Mouse (Mus musculus) G1E (cell line): Measurements from ENCODE around the gene Rnf20. TPM values are rescaled to one million over a fixed set of nuclear protein-coding genes. Genes with fewer than 3 reads are reported as not detected.
A peak's percentile ranks its signal among the peaks of the same experiment; 100 is the strongest.

ENCODE experiments used
- ATAC-seq: 2 replicates; pipeline ENCODE4 v1.8.0; 2016; ENCODE audit warnings: mild to moderate bottlenecking; ENCODE audit not compliant: insufficient number of reproducible peaks, poor library complexity, low FRiP score, severe bottlenecking; ENCODE audit errors: extremely low read depth
- DNase-seq: peaks from one replicate; pipeline ENCODE4 v3.0.0; 2012; ENCODE audit warnings: low spot score
- H3K27me3 ChIP-seq: 2 replicates; pipeline ENCODE4 v1.6.1; 2012; ENCODE audit warnings: mild to moderate bottlenecking, low read length, inconsistent platforms; ENCODE audit not compliant: insufficient read depth
- H3K36me3 ChIP-seq: replicated peaks from 2 replicates; pipeline ENCODE3; 2012; ENCODE audit warnings: mild to moderate bottlenecking, inconsistent platforms
- H3K4me1 ChIP-seq: 2 replicates; pipeline ENCODE4 v1.6.1; 2012; ENCODE audit warnings: low read depth, low read length, inconsistent platforms, mixed read lengths; ENCODE audit not compliant: insufficient read depth
- H3K4me3 ChIP-seq: 2 replicates; pipeline ENCODE4 v1.5.1; 2012; ENCODE audit warnings: low read depth, mild to moderate bottlenecking, inconsistent platforms, low read length, moderate library complexity, mixed read lengths
- H3K9me3 ChIP-seq: replicated peaks from 2 replicates; pipeline ENCODE4 v1.6.1; 2012; ENCODE audit warnings: inconsistent platforms
- CTCF ChIP-seq: IDR thresholded peaks from 2 replicates; pipeline ENCODE4 v1.5.1; 2012; ENCODE audit warnings: low read depth, low read length, inconsistent platforms, mixed read lengths
- GATA1 ChIP-seq: IDR thresholded peaks from 2 replicates; pipeline ENCODE4 v1.6.1; 2012; ENCODE audit warnings: borderline replicate concordance, low read length, inconsistent platforms, mixed read lengths
- GATA2 ChIP-seq: IDR thresholded peaks from 2 replicates; pipeline ENCODE4 v1.6.1; 2012; ENCODE audit warnings: low read depth, low read length, inconsistent platforms, borderline replicate concordance
- POLR2AphosphoS5 ChIP-seq: IDR thresholded peaks from 2 replicates; pipeline ENCODE4 v1.6.1; 2012; ENCODE audit warnings: low read depth, low read length, inconsistent platforms; ENCODE audit not compliant: insufficient replicate concordance
- TAL1 ChIP-seq: conservative IDR thresholded peaks from 2 replicates; pipeline ENCODE4 v1.6.1; 2012; ENCODE audit warnings: low read depth, low read length, inconsistent platforms, mixed read lengths
- polyA plus RNA-seq: library from polyadenylated mRNA; stranded (reverse); fragments of >175 nt; gene quantifications from 2 replicates; pipeline ENCODE4 v1.2.3, GENCODE M21; 2012
- total RNA-seq, 2 experiments: library from RNA; stranded (forward) in 1 of 2; stranded (reverse) in 1 of 2; fragments of 200-1000 nt in 1 of 2; fragments of >200 nt in 1 of 2; fragmentation: Nextera tagmentation in 1 of 2; gene quantifications; 2 replicates each; pipeline ENCODE4 v1.2.3; 2014 to 2017

Gene Rnf20
- total and polyA plus RNA-seq, 3 experiments: 33.6 to 123 (median 95.7) TPM

DNA sequence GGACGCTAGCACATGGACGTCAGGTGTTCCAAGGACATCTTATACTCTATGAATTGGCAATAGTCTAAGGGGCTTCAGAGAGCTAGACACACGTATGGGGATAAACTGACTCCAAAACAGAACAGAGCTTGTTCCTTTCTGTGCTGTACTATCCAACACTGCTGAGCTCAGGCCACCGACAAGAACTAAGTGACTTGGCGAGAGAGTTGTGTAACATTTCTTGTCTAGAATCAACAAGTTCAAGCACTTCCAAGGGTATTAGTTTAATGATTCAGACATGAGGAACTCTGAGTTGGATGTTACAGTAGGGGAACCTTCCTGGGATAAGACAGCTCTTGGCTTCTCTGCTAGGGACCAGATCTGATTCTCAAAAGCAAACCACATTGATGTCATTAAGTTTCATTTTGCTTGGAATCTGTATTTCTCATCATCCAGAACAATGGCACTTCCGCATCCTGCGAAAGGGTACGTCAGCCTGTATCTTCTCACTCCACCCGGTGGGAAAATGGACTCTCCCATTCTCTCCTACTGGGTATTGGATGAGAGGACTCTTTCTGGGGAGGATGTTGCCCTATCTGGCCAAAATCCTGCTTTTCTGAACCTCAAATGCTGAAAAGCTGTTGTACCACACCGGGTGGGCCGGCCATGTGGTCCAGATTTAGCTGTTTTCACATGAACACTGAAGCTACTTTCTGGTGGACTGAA, 48.5 kb downstream of the Rnf20 start:
- Histone ChIP-seq H3K4me1 (no peaks in the 10 kb centered on the region), H3K36me3 (no peaks in the 10 kb centered on the region)
- ATAC-seq: no peak

GRCm38 (mm10) chr4:49681812-49682211, 50.0 kb downstream of the Rnf20 start, which contains the start of gene Ppp3r2:
Gene Ppp3r2 (minus strand): TSS chr4:49682024.
- Histone ChIP-seq H3K9me3 (no peaks in the 10 kb centered on the region), H3K27me3 (peaks cover 4% of the 10 kb centered on the region; the same call in 1 of the 2 replicates), H3K4me1 (no peaks in the 10 kb centered on the region), H3K4me3 (no peak within 1 kb of the TSS), H3K36me3 (no peaks in the 10 kb centered on the region)
- no peak for TF ChIP-seq TAL1
- no peak for TF ChIP-seq POLR2AphosphoS5
- no peak for TF ChIP-seq GATA2
- TF ChIP-seq CTCF: no peak
- no peak for TF ChIP-seq GATA1
- DNase-seq (no peak), ATAC-seq (no peak)

More for the DNA sequence above, 48.5 kb downstream of the Rnf20 start:
- TF ChIP-seq GATA1 (no peak), POLR2AphosphoS5 (no peak), CTCF (no peak), TAL1 (no peak), GATA2 (no peak)
- no peak for DNase-seq
- H3K9me3 ChIP-seq: no peaks in the 10 kb centered on the region
- H3K4me3 ChIP-seq: no peak overlapping the region
- peaks cover 4% of the 10 kb centered on the region; the same call in 1 of the 2 replicates for H3K27me3 ChIP-seq

DNA sequence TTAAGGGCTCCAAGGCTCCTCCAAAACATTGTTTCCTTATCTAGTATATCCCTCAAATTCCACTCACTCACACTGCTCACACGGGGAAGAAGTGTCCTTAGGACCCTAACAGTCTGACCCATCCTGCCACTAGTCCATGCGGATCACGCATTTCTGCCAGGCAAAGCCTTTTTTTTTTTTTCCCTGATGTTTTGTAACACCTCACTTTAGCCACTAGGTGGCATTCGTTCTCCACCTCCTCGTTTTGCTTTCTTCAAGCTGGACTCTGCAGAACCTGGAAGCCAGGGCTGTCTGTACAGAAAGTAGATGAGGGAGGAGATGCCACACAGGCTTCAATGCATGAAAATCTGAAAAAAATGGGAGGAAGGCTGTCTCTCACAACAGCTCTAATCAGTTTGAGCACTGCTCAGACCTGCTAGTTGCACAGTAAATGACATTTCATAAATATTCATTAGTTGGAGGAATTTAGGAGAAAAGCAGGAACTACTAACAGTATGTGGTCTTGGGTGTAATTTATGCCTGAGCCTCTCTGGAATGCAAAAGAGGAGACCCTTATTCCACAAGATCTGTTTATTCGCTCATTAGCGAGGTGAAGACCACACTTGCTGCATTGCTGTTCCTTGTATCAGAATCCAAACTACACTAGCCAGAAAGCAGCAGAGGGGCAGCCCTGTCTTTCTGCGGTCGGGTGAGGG, 56.9 kb downstream of the Rnf20 start:
- no peaks in the 10 kb centered on the region for H3K4me1 ChIP-seq
- H3K36me3 ChIP-seq: no peaks in the 10 kb centered on the region
- DNase-seq (peak; percentile 6), ATAC-seq (no peak; the same call in 1 of the 2 replicates)
- H3K4me3 ChIP-seq: no peak overlapping the region
- TF ChIP-seq POLR2AphosphoS5 (no peak), GATA2 (no peak), CTCF (peak; percentile 16; the same call in 1 of the 2 replicates), TAL1 (no peak)
- no peaks in the 10 kb centered on the region for H3K9me3 ChIP-seq
- no peaks in the 10 kb centered on the region; the same call in 1 of the 2 replicates for H3K27me3 ChIP-seq

GRCm38 (mm10) chr4:49691405-49692194, 59.8 kb downstream of the Rnf20 start:
- Histone ChIP-seq H3K9me3 (no peaks in the 10 kb centered on the region), H3K36me3 (no peaks in the 10 kb centered on the region), H3K4me1 (no peaks in the 10 kb centered on the region), H3K4me3 (no peak overlapping the region), H3K27me3 (no peaks in the 10 kb centered on the region; the same call in 1 of the 2 replicates)
- no peak for TF ChIP-seq GATA1
- TF ChIP-seq CTCF: no peak
- no peak for TF ChIP-seq TAL1
- no peak for TF ChIP-seq GATA2
- no peak for TF ChIP-seq POLR2AphosphoS5
- no peak for DNase-seq
- ATAC-seq: no peak

Other genes starting within 250 kb of the Rnf20 start
- gene Acnat2, start 223.9 kb upstream of the Rnf20 start, total RNA-seq (2014; fragmentation: Nextera tagmentation): not detected in 2 replicates
- gene Acnat2, start 223.9 kb upstream of the Rnf20 start, total RNA-seq (2017): not detected in 2 replicates
- not detected in 2 replicates for gene Acnat2, start 223.9 kb upstream of the Rnf20 start, polyA plus RNA-seq
- not detected in 2 replicates for gene Acnat1, start 158.1 kb upstream of the Rnf20 start, total RNA-seq (2014; fragmentation: Nextera tagmentation)
- 0.17 TPM in 1 of 2 replicates, not detected in the other for gene Acnat1, start 158.1 kb upstream of the Rnf20 start, total RNA-seq (2017)
- not detected in 2 replicates for gene Acnat1, start 158.1 kb upstream of the Rnf20 start, polyA plus RNA-seq
- not detected in 2 replicates for gene Baat, start 125.4 kb upstream of the Rnf20 start, total RNA-seq (2014; fragmentation: Nextera tagmentation)
- 0.12 TPM in 1 of 2 replicates, not detected in the other for gene Baat, start 125.4 kb upstream of the Rnf20 start, total RNA-seq (2017)
- gene Baat, start 125.4 kb upstream of the Rnf20 start, polyA plus RNA-seq: not detected in 2 replicates
- gene Mrpl50, start 110.9 kb upstream of the Rnf20 start, total RNA-seq (2014; fragmentation: Nextera tagmentation): 58.4 and 68.4 TPM in 2 replicates
- 45.5 and 47.7 TPM in 2 replicates for gene Mrpl50, start 110.9 kb upstream of the Rnf20 start, total RNA-seq (2017)
- 3.3 and 4.3 TPM in 2 replicates for gene Mrpl50, start 110.9 kb upstream of the Rnf20 start, polyA plus RNA-seq
- gene Zfp189, start 110.8 kb upstream of the Rnf20 start, total RNA-seq (2014; fragmentation: Nextera tagmentation): 17.0 and 17.5 TPM in 2 replicates
- 6.9 and 8.4 TPM in 2 replicates for gene Zfp189, start 110.8 kb upstream of the Rnf20 start, total RNA-seq (2017)
- gene Zfp189, start 110.8 kb upstream of the Rnf20 start, polyA plus RNA-seq: 1.4 and 1.5 TPM in 2 replicates
- not detected in 2 replicates for gene Aldob, start 82.5 kb upstream of the Rnf20 start, total RNA-seq (2014; fragmentation: Nextera tagmentation)
- gene Aldob, start 82.5 kb upstream of the Rnf20 start, total RNA-seq (2017): 0.44 TPM in 1 of 2 replicates, not detected in the other
- gene Aldob, start 82.5 kb upstream of the Rnf20 start, polyA plus RNA-seq: not detected in 2 replicates
- 19.0 and 30.1 TPM in 2 replicates for gene Tmem246, start 34.1 kb upstream of the Rnf20 start, total RNA-seq (2014; fragmentation: Nextera tagmentation)
- gene Tmem246, start 34.1 kb upstream of the Rnf20 start, total RNA-seq (2017): 16.6 and 19.7 TPM in 2 replicates
- 27.3 and 29.5 TPM in 2 replicates for gene Tmem246, start 34.1 kb upstream of the Rnf20 start, polyA plus RNA-seq
- not detected in 2 replicates for gene Ppp3r2, start 50.0 kb downstream of the Rnf20 start, total RNA-seq (2014; fragmentation: Nextera tagmentation)
- gene Ppp3r2, start 50.0 kb downstream of the Rnf20 start, total RNA-seq (2017): 0.05 and 0.06 TPM in 2 replicates
- not detected in 2 replicates for gene Ppp3r2, start 50.0 kb downstream of the Rnf20 start, polyA plus RNA-seq
- gene Grin3a, start 213.7 kb downstream of the Rnf20 start, total RNA-seq (2014; fragmentation: Nextera tagmentation): not detected in 2 replicates
- gene Grin3a, start 213.7 kb downstream of the Rnf20 start, total RNA-seq (2017): 0.12 and 0.27 TPM in 2 replicates
- gene Grin3a, start 213.7 kb downstream of the Rnf20 start, polyA plus RNA-seq: not detected in 2 replicates